Mouse (Mus musculus): ENCODE measurements around the gene Nbeal2. TPM values are rescaled to one million over a fixed set of nuclear protein-coding genes. Genes with fewer than 3 reads are reported as not detected.

Nbeal2 gene
- total and polyA plus RNA-seq, 2 experiments = 2.1 to 11.6 TPM

DNA sequence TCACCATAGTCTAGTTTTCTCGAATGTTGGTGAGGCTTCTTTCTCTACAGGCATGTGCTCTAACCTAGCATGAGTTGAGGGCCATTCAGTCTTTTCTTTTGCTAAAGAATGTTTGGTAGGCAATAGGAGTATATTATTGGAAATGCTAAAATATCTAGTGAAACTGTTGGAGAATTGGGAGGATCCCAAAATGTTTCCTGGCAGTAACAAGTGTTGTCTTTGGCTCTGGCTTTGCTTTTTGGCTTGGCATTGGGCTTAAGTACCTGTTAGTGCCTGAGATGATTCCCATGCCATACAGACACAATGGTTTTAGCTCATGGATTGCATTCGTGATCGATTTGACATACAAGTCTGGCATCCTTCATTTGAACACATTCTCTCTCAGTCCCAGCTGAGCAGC, 42.5 kb downstream of the Nbeal2 start:
- Histone ChIP-seq H3K36me3 (ENCODE audit: control insufficient read depth, insufficient read depth, low read length) (peaks cover 48% of the 10 kb centered on the region), H3K9ac (ENCODE audit: low read depth, low read length) (no peak overlapping the region), H3K27me3 (ENCODE audit: control insufficient read depth, insufficient read depth, low read length) (no peaks in the 10 kb centered on the region), H3K27ac (replicated peaks; ENCODE audit: insufficient read depth, low read depth, low read length) (no peak overlapping the region), H3K4me3 (ENCODE audit: insufficient read depth, low read depth, low read length) (no peak overlapping the region), H3K79me2 (ENCODE audit: control insufficient read depth, insufficient read depth, low read length) (no peaks in the 10 kb centered on the region), H3K4me1 (ENCODE audit: control insufficient read depth, insufficient read depth, low read length) (peaks cover 2% of the 10 kb centered on the region; the same call in 1 of the 2 replicates)
- TF ChIP-seq POLR2A (IDR thresholded peaks at IDR 0.05; ENCODE audit: extremely low read depth, insufficient read depth, low read length) (no peak), CTCF (IDR thresholded peaks at IDR 0.05; ENCODE audit: low read depth, low read length) (no peak)
- DNase-seq (ENCODE audit: extremely low read depth, low read depth, low spot score) = peak; percentile 86
- WGBS = 40% methylated on average over 3 of the region's 3 CpGs

DNA sequence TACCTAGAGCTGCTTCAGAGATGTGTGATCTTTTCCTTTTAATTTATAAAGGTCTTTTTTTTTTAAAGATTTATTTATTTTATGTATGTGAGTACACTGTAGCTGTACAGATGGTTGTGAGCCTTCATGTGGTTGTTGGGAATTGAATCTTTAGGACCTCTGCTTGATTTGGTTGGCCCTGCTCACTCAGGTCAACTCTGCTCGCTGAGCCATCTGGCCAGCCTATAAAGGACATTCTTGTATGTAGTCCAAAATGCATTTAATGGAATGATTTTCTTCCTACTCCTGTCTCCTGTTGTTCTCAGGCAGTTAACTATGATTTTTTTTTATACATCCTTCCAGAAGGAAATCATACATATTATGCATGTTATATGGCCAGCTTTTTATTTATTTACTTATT, 70.4 kb downstream of the Nbeal2 start:
- 61% methylated on average over 1 of the region's 1 CpGs for WGBS
- no peak for TF ChIP-seq POLR2A (IDR thresholded peaks at IDR 0.05; ENCODE audit: extremely low read depth, insufficient read depth, low read length)
- no peak for TF ChIP-seq CTCF (IDR thresholded peaks at IDR 0.05; ENCODE audit: low read depth, low read length)
- Histone ChIP-seq H3K27me3 (ENCODE audit: control insufficient read depth, insufficient read depth, low read length) (no peaks in the 10 kb centered on the region), H3K27ac (replicated peaks; ENCODE audit: insufficient read depth, low read depth, low read length) (no peak overlapping the region), H3K9ac (ENCODE audit: low read depth, low read length) (no peak overlapping the region), H3K36me3 (ENCODE audit: control insufficient read depth, insufficient read depth, low read length) (peaks cover 12% of the 10 kb centered on the region), H3K79me2 (ENCODE audit: control insufficient read depth, insufficient read depth, low read length) (peaks cover 6% of the 10 kb centered on the region; the same call in 1 of the 2 replicates), H3K4me1 (ENCODE audit: control insufficient read depth, insufficient read depth, low read length) (peaks cover 3% of the 10 kb centered on the region; the same call in 1 of the 2 replicates), H3K4me3 (ENCODE audit: insufficient read depth, low read depth, low read length) (no peak overlapping the region)
- no peak for DNase-seq (ENCODE audit: extremely low read depth, low read depth, low spot score)

DNA sequence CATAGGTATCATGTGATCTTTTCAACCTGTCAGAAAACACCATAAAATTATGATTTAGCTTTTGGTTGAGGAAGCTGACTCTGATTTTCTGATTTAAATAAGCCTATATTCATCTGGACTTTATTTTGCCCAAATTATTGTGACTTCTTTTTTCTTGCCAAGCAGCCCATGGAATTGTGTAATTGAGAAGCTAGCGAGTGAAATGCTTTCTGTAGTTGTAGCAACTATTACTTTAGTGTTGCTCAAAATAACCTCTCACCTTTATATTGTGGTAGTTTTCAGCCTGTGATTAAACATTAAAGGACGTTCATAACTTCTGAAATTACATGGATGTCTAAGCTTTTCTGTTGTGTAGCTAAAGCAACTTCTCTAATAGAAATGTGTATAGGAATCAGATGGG, 71.8 kb downstream of the Nbeal2 start:
- peaks cover 17% of the 10 kb centered on the region for H3K36me3 ChIP-seq (ENCODE audit: control insufficient read depth, insufficient read depth, low read length)
- H3K4me3 ChIP-seq (ENCODE audit: insufficient read depth, low read depth, low read length) = no peak overlapping the region
- H3K79me2 ChIP-seq (ENCODE audit: control insufficient read depth, insufficient read depth, low read length) = peaks cover 3% of the 10 kb centered on the region; the same call in 1 of the 2 replicates
- no peak for TF ChIP-seq POLR2A (IDR thresholded peaks at IDR 0.05; ENCODE audit: extremely low read depth, insufficient read depth, low read length)
- no peak for TF ChIP-seq CTCF (IDR thresholded peaks at IDR 0.05; ENCODE audit: low read depth, low read length)
- 25% methylated on average over 2 of the region's 2 CpGs for WGBS
- peak; percentile 79 for DNase-seq (ENCODE audit: extremely low read depth, low read depth, low spot score)
- no peak overlapping the region for H3K9ac ChIP-seq (ENCODE audit: low read depth, low read length)
- no peaks in the 10 kb centered on the region for H3K27me3 ChIP-seq (ENCODE audit: control insufficient read depth, insufficient read depth, low read length)
- peaks cover 3% of the 10 kb centered on the region; the same call in 1 of the 2 replicates for H3K4me1 ChIP-seq (ENCODE audit: control insufficient read depth, insufficient read depth, low read length)
- peak overlapping the region; percentile 71 for H3K27ac ChIP-seq (replicated peaks; ENCODE audit: insufficient read depth, low read depth, low read length)

Other genes with a start within 250 kb of the Nbeal2 start
- gene Ptpn23, start 245.9 kb downstream of the Nbeal2 start, total RNA-seq (2014; rRNA removed) = 4.5 and 6.8 TPM in 2 replicates
- gene Ptpn23, start 245.9 kb downstream of the Nbeal2 start, polyA plus RNA-seq (2012; rRNA removed) = 7.9 and 10.7 TPM in 2 replicates
- gene Ngp, start 234.4 kb downstream of the Nbeal2 start, total RNA-seq (2014; rRNA removed) = not detected in 2 replicates
- gene Ngp, start 234.4 kb downstream of the Nbeal2 start, polyA plus RNA-seq (2012; rRNA removed) = 0.21 and 0.37 TPM in 2 replicates
- gene Klhl18, start 177.5 kb downstream of the Nbeal2 start, total RNA-seq (2014; rRNA removed) = 2.0 and 2.3 TPM in 2 replicates
- 5.9 and 6.9 TPM in 2 replicates for gene Klhl18, start 177.5 kb downstream of the Nbeal2 start, polyA plus RNA-seq (2012; rRNA removed)
- 0.40 and 0.55 TPM in 2 replicates for gene Kif9, start 177.2 kb downstream of the Nbeal2 start, total RNA-seq (2014; rRNA removed)
- 0.18 and 0.35 TPM in 2 replicates for gene Kif9, start 177.2 kb downstream of the Nbeal2 start, polyA plus RNA-seq (2012; rRNA removed)
- gene Setd2, start 121.6 kb downstream of the Nbeal2 start, total RNA-seq (2014; rRNA removed) = 31.7 and 36.5 TPM in 2 replicates
- gene Setd2, start 121.6 kb downstream of the Nbeal2 start, polyA plus RNA-seq (2012; rRNA removed) = 15.7 and 20.1 TPM in 2 replicates
- 0.65 and 1.6 TPM in 2 replicates for gene Nradd, start 29.7 kb downstream of the Nbeal2 start, total RNA-seq (2014; rRNA removed)
- 0.92 and 1.4 TPM in 2 replicates for gene Nradd, start 29.7 kb downstream of the Nbeal2 start, polyA plus RNA-seq (2012; rRNA removed)
- gene Ccdc12, start 2.3 kb upstream of the Nbeal2 start, total RNA-seq (2014; rRNA removed) = 28.7 and 29.9 TPM in 2 replicates
- 48.7 and 51.4 TPM in 2 replicates for gene Ccdc12, start 2.3 kb upstream of the Nbeal2 start, polyA plus RNA-seq (2012; rRNA removed)
- 0.55 and 0.94 TPM in 2 replicates for gene Myl3, start 87.7 kb upstream of the Nbeal2 start, total RNA-seq (2014; rRNA removed)
- gene Myl3, start 87.7 kb upstream of the Nbeal2 start, polyA plus RNA-seq (2012; rRNA removed) = 0.25 TPM in 1 of 2 replicates, not detected in the other
- 7.4 and 11.0 TPM in 2 replicates for gene Pth1r, start 93.0 kb upstream of the Nbeal2 start, total RNA-seq (2014; rRNA removed)
- 24.4 and 28.1 TPM in 2 replicates for gene Pth1r, start 93.0 kb upstream of the Nbeal2 start, polyA plus RNA-seq (2012; rRNA removed)
- not detected in 2 replicates for gene Prss42, start 144.0 kb upstream of the Nbeal2 start, total RNA-seq (2014; rRNA removed)
- not detected in 2 replicates for gene Prss42, start 144.0 kb upstream of the Nbeal2 start, polyA plus RNA-seq (2012; rRNA removed)
- not detected in 2 replicates for gene Prss44, start 159.8 kb upstream of the Nbeal2 start, total RNA-seq (2014; rRNA removed)
- gene Prss44, start 159.8 kb upstream of the Nbeal2 start, polyA plus RNA-seq (2012; rRNA removed) = not detected in 2 replicates
- gene Prss43, start 172.5 kb upstream of the Nbeal2 start, total RNA-seq (2014; rRNA removed) = not detected in 2 replicates
- not detected in 2 replicates for gene Prss43, start 172.5 kb upstream of the Nbeal2 start, polyA plus RNA-seq (2012; rRNA removed)
- not detected in 2 replicates for gene Prss45, start 180.4 kb upstream of the Nbeal2 start, total RNA-seq (2014; rRNA removed)
- gene Prss45, start 180.4 kb upstream of the Nbeal2 start, polyA plus RNA-seq (2012; rRNA removed) = not detected in 2 replicates
- not detected in 2 replicates for gene Prss46, start 190.3 kb upstream of the Nbeal2 start, total RNA-seq (2014; rRNA removed)
- gene Prss46, start 190.3 kb upstream of the Nbeal2 start, polyA plus RNA-seq (2012; rRNA removed) = not detected in 2 replicates
- gene Prss50, start 203.8 kb upstream of the Nbeal2 start, total RNA-seq (2014; rRNA removed) = not detected in 2 replicates
- gene Prss50, start 203.8 kb upstream of the Nbeal2 start, polyA plus RNA-seq (2012; rRNA removed) = not detected in 2 replicates
- gene Als2cl, start 225.7 kb upstream of the Nbeal2 start, total RNA-seq (2014; rRNA removed) = 8.0 and 16.8 TPM in 2 replicates
- gene Als2cl, start 225.7 kb upstream of the Nbeal2 start, polyA plus RNA-seq (2012; rRNA removed) = 29.1 and 45.5 TPM in 2 replicates
- gene Tmie, start 226.0 kb upstream of the Nbeal2 start, total RNA-seq (2014; rRNA removed) = 4.4 and 5.5 TPM in 2 replicates
- gene Tmie, start 226.0 kb upstream of the Nbeal2 start, polyA plus RNA-seq (2012; rRNA removed) = 13.1 and 20.8 TPM in 2 replicates